Mouse (Mus musculus) embryonic facial prominence, embryonic 13.5 days (tissue): ENCODE data around the gene 2310011J03Rik. TPM values are rescaled to one million over a fixed set of nuclear protein-coding genes. Genes with fewer than 3 reads are reported as not detected.

Experiments used
- ATAC-seq: fragments of 200-750 bp; cut with Nextera tagmentation; 2 replicates; pipeline ENCODE4 v1.8.0; 2017; ENCODE audit warnings: low read depth; ENCODE audit not compliant: insufficient number of reproducible peaks, insufficient read depth, low FRiP score, low TSS enrichment
- H3K27ac ChIP-seq: fragments of 300-500 bp; sonication (generic); 2 replicates; pipeline ENCODE4 v1.5.1; 2015; ENCODE audit warnings: moderate library complexity, mild to moderate bottlenecking, inconsistent platforms
- H3K27me3 ChIP-seq: fragments of 300-500 bp; sonication (generic); 2 replicates; pipeline ENCODE4 v1.6.1; 2015; ENCODE audit warnings: mild to moderate bottlenecking, inconsistent platforms
- H3K36me3 ChIP-seq: fragments of 300-500 bp; sonication (generic); 2 replicates; pipeline ENCODE4 v1.6.1; 2015; ENCODE audit warnings: mild to moderate bottlenecking, inconsistent platforms
- H3K4me1 ChIP-seq: fragments of 300-500 bp; sonication (generic); 2 replicates; pipeline ENCODE4 v1.6.1; 2015; ENCODE audit warnings: inconsistent platforms
- H3K4me2 ChIP-seq: fragments of 300-500 bp; sonication (generic); 2 replicates; pipeline ENCODE4 v1.6.1; 2015; ENCODE audit warnings: moderate library complexity, mild to moderate bottlenecking, inconsistent platforms
- H3K4me3 ChIP-seq: fragments of 300-500 bp; sonication (generic); 2 replicates; pipeline ENCODE4 v1.5.1; 2015; ENCODE audit warnings: mild to moderate bottlenecking, inconsistent platforms
- H3K9ac ChIP-seq: fragments of 300-500 bp; sonication (generic); 2 replicates; pipeline ENCODE4 v1.6.1; 2015; ENCODE audit warnings: mild to moderate bottlenecking, inconsistent platforms
- H3K9me3 ChIP-seq: fragments of 300-500 bp; sonication (generic); 2 replicates; pipeline ENCODE4 v1.6.1; 2016; ENCODE audit warnings: inconsistent platforms
- WGBS: fragments of 180-500 bp; shearing (Covaris S2); methylation state at CpG from one replicate; pipeline ENCODE4 v1.1.7; 2015; ENCODE audit warnings: mixed read lengths; 5-methylcytosine and 5-hydroxymethylcytosine counted together
- polyA plus RNA-seq: library from polyadenylated mRNA; unstranded; fragments of >200 nt; fragmentation: Nextera tagmentation; extraction: Ambion mirVana; gene quantifications from 2 replicates; pipeline ENCODE4 v1.2.1, GENCODE M21; 2015

2310011J03Rik gene
- polyA plus RNA-seq, 1 experiment from 2014 or later: 57.9 TPM

GRCm38 (mm10) chr10:80324120-80325037 is 4.0 kb upstream of the 2310011J03Rik start:
- H3K27ac ChIP-seq: no peak overlapping the region
- H3K36me3 ChIP-seq: no peaks in the 10 kb centered on the region
- no peak overlapping the region for H3K9ac ChIP-seq
- no peak for ATAC-seq
- H3K4me2 ChIP-seq: peak overlapping the region; percentile 98
- H3K9me3 ChIP-seq: no peaks in the 10 kb centered on the region
- H3K4me1 ChIP-seq: peaks cover 33% of the 10 kb centered on the region
- H3K4me3 ChIP-seq: peak overlapping the region; percentile 62
- 0 out of 2 replicates have a peak, but pooled peaks cover 4% of the 10 kb centered on the region for H3K27me3 ChIP-seq
- 77% methylated on average over 17 of the region's 17 CpGs for WGBS

GRCm38 (mm10) chr10:80323261-80324119 is 3.2 kb upstream of the 2310011J03Rik start:
- H3K27me3 ChIP-seq: 0 out of 2 replicates have a peak, but pooled peaks cover 4% of the 10 kb centered on the region
- peak; percentile 33; the same call in 1 of the 2 replicates for ATAC-seq
- peaks cover 6% of the 10 kb centered on the region; the same call in 1 of the 2 replicates for H3K36me3 ChIP-seq
- H3K9me3 ChIP-seq: no peaks in the 10 kb centered on the region
- H3K27ac ChIP-seq: no peak overlapping the region
- under 1% methylated on average over 46 of the region's 46 CpGs for WGBS
- peak overlapping the region; percentile 72 for H3K9ac ChIP-seq
- peak overlapping the region; percentile 98 for H3K4me2 ChIP-seq
- H3K4me1 ChIP-seq: peaks cover 36% of the 10 kb centered on the region
- peak overlapping the region; percentile 62 for H3K4me3 ChIP-seq

GRCm38 (mm10) chr10:80322811-80323211 is 2.5 kb upstream of the 2310011J03Rik start:
- 3% methylated on average over 28 of the region's 28 CpGs for WGBS
- Histone ChIP-seq H3K4me2 (peak overlapping the region; percentile 98), H3K9ac (peak overlapping the region; percentile 72), H3K27me3 (peaks cover 4% of the 10 kb centered on the region; the same call in 1 of the 2 replicates), H3K4me1 (peaks cover 36% of the 10 kb centered on the region), H3K36me3 (peaks cover 11% of the 10 kb centered on the region; the same call in 1 of the 2 replicates), H3K27ac (no peak overlapping the region), H3K4me3 (peak overlapping the region; percentile 62), H3K9me3 (no peaks in the 10 kb centered on the region)
- no peak for ATAC-seq

- H3K9ac ChIP-seq: peak overlapping the region; percentile 72
- no peak for ATAC-seq
- H3K4me3 ChIP-seq: peak overlapping the region; percentile 62
Observed at GRCm38 (mm10) chr10:80321670-80322581, 1.6 kb upstream of the 2310011J03Rik start.

GRCm38 (mm10) chr10:80321014-80321669 is 805 bp upstream of the 2310011J03Rik start:
- peak overlapping the region; percentile 54; the same call in 1 of the 2 replicates for H3K9ac ChIP-seq
- peaks cover 36% of the 10 kb centered on the region for H3K4me1 ChIP-seq
- peaks cover 21% of the 10 kb centered on the region for H3K27me3 ChIP-seq
- H3K36me3 ChIP-seq: peaks cover 16% of the 10 kb centered on the region
- WGBS: 73% methylated on average over 6 of the region's 6 CpGs
- no peak overlapping the region; the same call in 1 of the 2 replicates for H3K27ac ChIP-seq
- H3K4me3 ChIP-seq: peak overlapping the region; percentile 62; the same call in 1 of the 2 replicates
- H3K4me2 ChIP-seq: peak overlapping the region; percentile 80
- ATAC-seq: no peak
- H3K9me3 ChIP-seq: no peaks in the 10 kb centered on the region

More at GRCm38 (mm10) chr10:80321670-80322581, 1.6 kb upstream of the 2310011J03Rik start:
- no peak overlapping the region for H3K27ac ChIP-seq
- H3K4me1 ChIP-seq: peaks cover 36% of the 10 kb centered on the region
- peaks cover 16% of the 10 kb centered on the region for H3K36me3 ChIP-seq
- peak overlapping the region; percentile 98 for H3K4me2 ChIP-seq
- H3K27me3 ChIP-seq: peaks cover 13% of the 10 kb centered on the region
- no peaks in the 10 kb centered on the region for H3K9me3 ChIP-seq
- WGBS: 91% methylated on average over 21 of the region's 21 CpGs

GRCm38 (mm10) chr10:80317011-80317410 is 3.3 kb downstream of the 2310011J03Rik start:
- Histone ChIP-seq H3K27ac (no peak overlapping the region), H3K4me3 (no peak overlapping the region), H3K27me3 (peaks cover 58% of the 10 kb centered on the region), H3K9me3 (no peaks in the 10 kb centered on the region), H3K9ac (0 out of 2 replicates have a peak overlapping the region, but pooled peaks have one; percentile 55), H3K4me2 (no peak overlapping the region), H3K36me3 (peaks cover 33% of the 10 kb centered on the region), H3K4me1 (peaks cover 34% of the 10 kb centered on the region)
- WGBS: 57% methylated on average over 10 of the region's 10 CpGs
- no peak for ATAC-seq

GRCm38 (mm10) chr10:80316359-80316781 is 4.0 kb downstream of the 2310011J03Rik start:
- Histone ChIP-seq H3K4me2 (no peak overlapping the region), H3K4me1 (peaks cover 31% of the 10 kb centered on the region), H3K27me3 (peaks cover 65% of the 10 kb centered on the region), H3K9ac (peak overlapping the region; percentile 55; the same call in 1 of the 2 replicates), H3K9me3 (no peaks in the 10 kb centered on the region), H3K27ac (no peak overlapping the region), H3K36me3 (peaks cover 40% of the 10 kb centered on the region), H3K4me3 (0 out of 2 replicates have a peak overlapping the region, but pooled peaks have one; percentile 2)
- 25% methylated on average over 11 of the region's 11 CpGs for WGBS
- ATAC-seq: no peak

DNA sequence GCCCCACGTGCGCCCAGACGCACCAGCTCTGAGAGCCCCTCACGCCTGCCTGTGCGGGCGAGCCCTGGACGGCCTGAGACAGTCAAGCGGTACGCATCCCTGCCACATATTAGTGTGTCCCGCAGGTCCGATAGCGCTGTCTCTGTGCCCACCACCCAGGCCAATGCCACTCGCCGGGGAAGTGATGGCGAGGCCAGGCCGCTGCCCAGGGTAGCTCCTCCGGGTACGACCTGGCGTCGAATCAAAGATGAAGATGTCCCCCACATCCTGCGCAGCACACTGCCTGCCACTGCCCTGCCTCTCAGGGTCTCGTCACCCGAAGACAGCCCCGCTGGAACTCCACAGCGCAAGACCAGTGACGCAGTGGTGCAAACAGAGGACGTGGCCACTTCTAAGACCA is 5.0 kb downstream of the 2310011J03Rik start:
- H3K27ac ChIP-seq: no peak overlapping the region
- WGBS: 44% methylated on average over 27 of the region's 27 CpGs
- peak overlapping the region; percentile 1; the same call in 1 of the 2 replicates for H3K4me3 ChIP-seq
- H3K9me3 ChIP-seq: no peaks in the 10 kb centered on the region
- no peak for ATAC-seq
- H3K4me1 ChIP-seq: peaks cover 25% of the 10 kb centered on the region
- peaks cover 47% of the 10 kb centered on the region for H3K36me3 ChIP-seq
- H3K27me3 ChIP-seq: peaks cover 75% of the 10 kb centered on the region
- H3K4me2 ChIP-seq: no peak overlapping the region
- H3K9ac ChIP-seq: peak overlapping the region; percentile 37; the same call in 1 of the 2 replicates

DNA sequence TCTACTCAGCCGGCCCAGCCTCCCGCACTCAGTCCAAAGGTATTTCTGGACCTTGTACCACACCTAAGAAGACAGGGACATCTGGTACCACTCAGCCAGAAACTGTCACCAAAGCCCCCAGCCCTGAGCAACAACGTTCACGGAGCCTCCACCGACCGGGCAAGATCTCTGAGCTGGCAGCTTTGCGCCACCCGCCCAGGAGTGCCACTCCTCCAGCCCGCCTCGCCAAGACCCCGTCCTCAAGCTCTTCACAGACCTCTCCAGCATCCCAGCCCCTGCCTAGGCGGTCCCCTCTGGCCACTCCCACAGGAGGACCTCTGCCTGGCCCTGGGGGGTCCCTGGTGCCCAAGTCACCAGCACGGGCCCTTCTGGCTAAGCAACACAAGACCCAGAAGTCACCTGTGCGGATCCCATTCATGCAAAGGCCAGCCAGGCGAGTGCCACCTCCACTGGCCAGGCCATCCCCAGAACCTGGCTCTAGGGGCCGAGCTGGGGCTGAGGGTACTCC is 5.8 kb downstream of the 2310011J03Rik start:
- H3K4me3 ChIP-seq: peak overlapping the region; percentile 1; the same call in 1 of the 2 replicates
- H3K27ac ChIP-seq: no peak overlapping the region
- H3K4me2 ChIP-seq: no peak overlapping the region
- 45% methylated on average over 16 of the region's 16 CpGs for WGBS
- H3K4me1 ChIP-seq: peaks cover 23% of the 10 kb centered on the region
- H3K9ac ChIP-seq: peak overlapping the region; percentile 55
- peaks cover 76% of the 10 kb centered on the region for H3K27me3 ChIP-seq
- no peak for ATAC-seq
- H3K36me3 ChIP-seq: peaks cover 47% of the 10 kb centered on the region
- no peaks in the 10 kb centered on the region for H3K9me3 ChIP-seq
